Mouse (Mus musculus): ENCODE measurements around the gene Nrbf2.

Gene Nrbf2

GRCm38 (mm10) chr10:67297175-67297855 is 12.2 kb upstream of the Nrbf2 start:
- in situ Hi-C loops (cut with MboI; ENCODE audit: low pct_unique_long_range_greater_than_20kb in 1 of 2, low sequenced_read_pairs in 2 of 2, unreplicated experiment in 1 of 2), result no loop called here

DNA sequence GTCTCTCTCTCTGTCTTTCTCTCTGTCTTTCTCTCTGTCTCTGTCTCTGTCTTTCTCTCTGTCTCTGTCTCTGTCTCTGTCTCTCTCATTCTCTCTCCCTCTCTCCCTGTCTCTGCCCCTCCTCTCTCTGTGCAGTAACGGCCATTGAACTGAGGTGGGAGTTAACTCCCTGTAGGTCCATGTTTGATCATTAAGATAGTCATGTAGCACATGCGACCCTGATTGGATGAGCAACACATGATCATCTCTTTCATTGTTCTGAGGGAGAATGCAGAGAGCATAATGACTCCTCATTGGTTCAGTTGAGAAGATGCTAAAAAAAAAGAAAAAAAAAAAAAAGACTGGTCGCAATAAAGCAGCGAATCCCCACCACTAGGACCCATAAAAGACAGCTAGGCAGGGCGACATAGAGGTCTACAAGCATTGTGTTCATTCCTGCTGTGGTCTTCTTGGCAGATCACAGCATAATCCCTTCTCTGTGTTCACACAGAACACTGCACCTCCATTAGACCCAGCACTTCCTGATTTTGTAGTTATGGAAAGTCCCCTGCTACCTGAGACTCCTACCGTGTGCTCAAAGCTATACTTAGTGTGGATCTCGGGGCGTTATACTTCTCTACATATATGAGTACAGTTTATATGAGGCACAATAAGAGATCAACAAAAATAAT is 11.5 kb upstream of the Nrbf2 start:
- in situ Hi-C loops (cut with MboI; ENCODE audit: low pct_unique_long_range_greater_than_20kb in 1 of 2, low sequenced_read_pairs in 2 of 2, unreplicated experiment in 1 of 2), result no loop called here

GRCm38 (mm10) chr10:67295938-67296466 is 10.9 kb upstream of the Nrbf2 start:
- in situ Hi-C loops (cut with MboI; ENCODE audit: low pct_unique_long_range_greater_than_20kb in 1 of 2, low sequenced_read_pairs in 2 of 2, unreplicated experiment in 1 of 2), result no loop called here

DNA sequence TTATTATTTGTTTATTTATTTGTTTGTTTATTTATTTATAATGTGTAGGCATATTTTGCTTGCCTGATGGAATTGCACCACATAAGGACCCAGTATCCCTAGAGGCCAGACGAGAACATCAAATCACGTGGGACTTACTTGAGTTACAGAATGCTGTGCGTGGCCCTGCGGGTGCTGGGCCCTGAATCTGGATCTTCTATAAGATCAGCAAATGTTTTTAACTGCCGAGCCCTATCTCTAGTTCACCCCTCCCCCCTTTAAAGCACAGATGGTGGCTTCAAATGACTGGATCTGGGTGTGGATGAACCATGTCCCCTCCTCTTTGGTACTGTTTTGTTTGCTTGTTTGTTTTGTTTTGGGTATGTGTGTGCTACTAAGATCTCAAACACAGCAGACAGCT is 10.2 kb upstream of the Nrbf2 start:
- in situ Hi-C loops (cut with MboI; ENCODE audit: low pct_unique_long_range_greater_than_20kb in 1 of 2, low sequenced_read_pairs in 2 of 2, unreplicated experiment in 1 of 2), result no loop called here

GRCm38 (mm10) chr10:67291087-67291486 is 6.0 kb upstream of the Nrbf2 start:
- in situ Hi-C loops (cut with MboI; ENCODE audit: low pct_unique_long_range_greater_than_20kb in 1 of 2, low sequenced_read_pairs in 2 of 2, unreplicated experiment in 1 of 2), result no loop called here

- in situ Hi-C loops (cut with MboI; ENCODE audit: low pct_unique_long_range_greater_than_20kb in 1 of 2, low sequenced_read_pairs in 2 of 2, unreplicated experiment in 1 of 2), result no loop called here
Observed at GRCm38 (mm10) chr10:67290622-67291021, 5.5 kb upstream of the Nrbf2 start.

- in situ Hi-C loops (cut with MboI; ENCODE audit: low pct_unique_long_range_greater_than_20kb in 1 of 2, low sequenced_read_pairs in 2 of 2, unreplicated experiment in 1 of 2), result no loop called here
Observed at GRCm38 (mm10) chr10:67287877-67288276, 2.8 kb upstream of the Nrbf2 start.

DNA sequence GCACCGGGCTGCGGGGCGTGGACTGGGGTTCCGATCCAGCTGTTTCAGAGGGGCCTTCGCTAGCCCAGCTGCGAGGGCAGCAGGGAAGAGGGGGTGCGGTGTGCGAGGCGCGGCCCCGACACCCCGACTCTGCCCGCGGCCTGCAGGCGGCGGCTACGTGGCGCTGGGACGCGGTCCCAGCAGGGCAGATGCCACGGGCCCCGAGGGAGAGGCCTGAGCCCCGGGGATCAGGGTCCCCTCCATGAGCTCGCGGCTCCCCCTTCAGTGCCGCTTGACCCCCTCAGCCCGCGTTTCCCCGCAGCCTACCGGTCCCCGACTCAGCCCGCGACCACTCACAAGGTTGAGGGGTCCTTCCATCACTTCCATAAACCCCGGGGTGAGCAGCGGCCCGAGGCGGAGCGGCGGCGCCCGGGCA is 337 bp downstream of the Nrbf2 start:
- in situ Hi-C loops (cut with MboI; ENCODE audit: low pct_unique_long_range_greater_than_20kb in 1 of 2, low sequenced_read_pairs in 2 of 2, unreplicated experiment in 1 of 2), result no loop called here

- in situ Hi-C loops (cut with MboI; ENCODE audit: low pct_unique_long_range_greater_than_20kb in 1 of 2, low sequenced_read_pairs in 2 of 2, unreplicated experiment in 1 of 2), result no loop called here
Observed at GRCm38 (mm10) chr10:67284311-67284710, 794 bp downstream of the Nrbf2 start.

DNA sequence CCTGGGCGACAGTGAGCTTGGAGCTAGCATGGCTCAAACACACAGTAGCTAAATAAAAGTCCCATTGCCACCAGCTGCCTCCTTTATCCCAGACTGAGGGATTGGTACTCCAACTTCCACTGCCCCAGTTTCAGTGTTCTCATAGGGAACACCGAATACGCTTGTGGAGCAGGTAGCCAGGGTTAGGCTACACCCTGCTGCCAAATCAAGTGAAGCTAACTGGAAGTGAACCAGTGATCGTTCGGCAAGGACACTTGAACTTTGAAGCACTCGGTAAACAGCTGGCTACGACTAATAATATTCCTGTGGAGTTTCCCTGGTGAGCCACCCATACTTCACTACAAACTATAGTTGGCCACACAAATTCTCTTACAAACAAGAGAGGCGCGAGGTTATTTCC is 1.6 kb downstream of the Nrbf2 start:
- in situ Hi-C loops (cut with MboI; ENCODE audit: low pct_unique_long_range_greater_than_20kb in 1 of 2, low sequenced_read_pairs in 2 of 2, unreplicated experiment in 1 of 2), result no loop called here

DNA sequence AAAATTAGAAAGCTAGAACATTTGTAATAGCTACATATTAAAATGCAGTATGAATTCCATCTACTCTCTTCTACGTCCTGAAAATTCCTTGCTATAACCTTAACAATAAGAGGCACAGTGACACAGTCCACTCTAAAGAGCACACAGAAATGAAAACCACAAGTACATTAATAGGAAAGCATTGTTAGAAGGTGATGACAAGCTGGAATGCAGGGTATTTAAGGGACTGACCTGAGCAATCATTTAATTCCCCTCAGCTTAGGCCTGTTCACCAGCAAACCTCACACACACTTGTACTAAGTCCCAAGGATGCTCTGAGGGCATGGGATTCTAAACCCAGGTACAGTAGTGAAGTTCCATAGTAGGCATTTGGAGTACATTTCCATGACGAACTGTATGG is 2.6 kb downstream of the Nrbf2 start:
- in situ Hi-C loops (cut with MboI; ENCODE audit: low pct_unique_long_range_greater_than_20kb in 1 of 2, low sequenced_read_pairs in 2 of 2, unreplicated experiment in 1 of 2), result no loop called here

GRCm38 (mm10) chr10:67281852-67282251 is 3.3 kb downstream of the Nrbf2 start:
- in situ Hi-C loops (cut with MboI; ENCODE audit: low pct_unique_long_range_greater_than_20kb in 1 of 2, low sequenced_read_pairs in 2 of 2, unreplicated experiment in 1 of 2), result no loop called here

DNA sequence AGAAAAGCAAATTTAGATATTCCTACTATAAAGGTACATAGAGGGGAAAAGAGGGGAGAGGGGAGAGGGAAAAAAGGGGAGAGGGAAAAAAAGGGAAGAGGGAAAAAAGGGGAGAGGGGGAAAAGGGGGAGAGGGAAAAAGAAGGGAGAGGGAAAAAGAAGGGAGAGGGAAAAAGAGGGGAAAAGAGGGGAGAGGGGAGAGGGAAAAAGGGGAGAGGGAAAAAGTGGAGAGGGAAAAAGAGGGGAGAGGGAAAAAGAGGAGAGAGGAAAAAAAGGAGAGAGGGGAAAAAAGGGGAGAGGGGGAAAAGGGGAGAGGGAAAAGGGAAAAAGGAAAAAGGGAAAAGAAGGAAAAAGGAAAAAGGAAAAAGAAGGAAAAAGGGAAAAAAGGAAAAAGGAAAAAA is 9.2 kb downstream of the Nrbf2 start:
- in situ Hi-C loops (cut with MboI; ENCODE audit: low pct_unique_long_range_greater_than_20kb in 1 of 2, low sequenced_read_pairs in 2 of 2, unreplicated experiment in 1 of 2), result no loop called here

- in situ Hi-C loops (cut with MboI; ENCODE audit: low pct_unique_long_range_greater_than_20kb in 1 of 2, low sequenced_read_pairs in 2 of 2, unreplicated experiment in 1 of 2), result no loop called here
Observed at GRCm38 (mm10) chr10:67264852-67265251, 20.3 kb downstream of the Nrbf2 start.

DNA sequence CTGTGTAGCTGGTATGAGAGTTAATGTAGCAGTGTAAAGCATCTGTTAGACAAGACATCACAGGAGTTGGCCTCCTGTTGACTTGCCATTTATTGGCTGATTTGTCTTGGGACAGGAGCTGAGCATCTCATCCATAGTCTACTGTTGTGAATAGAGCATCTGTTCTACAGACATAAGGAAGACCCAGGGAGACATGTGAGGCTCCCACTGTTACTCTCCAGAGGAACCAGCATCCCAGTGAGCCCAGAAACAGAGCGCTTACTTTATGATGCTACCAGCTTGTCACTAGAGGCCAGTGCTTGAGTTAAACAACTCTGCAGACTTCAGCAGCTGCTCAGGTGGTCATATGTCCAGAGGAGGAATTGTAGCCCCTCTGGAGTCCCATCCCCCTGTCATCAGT is 32.0 kb downstream of the Nrbf2 start:
- in situ Hi-C loops (cut with MboI; ENCODE audit: low pct_unique_long_range_greater_than_20kb in 1 of 2, low sequenced_read_pairs in 2 of 2, unreplicated experiment in 1 of 2), result no loop called here

- in situ Hi-C loops (cut with MboI; ENCODE audit: low pct_unique_long_range_greater_than_20kb in 1 of 2, low sequenced_read_pairs in 2 of 2, unreplicated experiment in 1 of 2), result no loop called here
Observed at GRCm38 (mm10) chr10:67252353-67252752, 32.8 kb downstream of the Nrbf2 start.

GRCm38 (mm10) chr10:67250846-67251245 is 34.3 kb downstream of the Nrbf2 start:
- in situ Hi-C loops (cut with MboI; ENCODE audit: low pct_unique_long_range_greater_than_20kb in 1 of 2, low sequenced_read_pairs in 2 of 2, unreplicated experiment in 1 of 2), result no loop called here

- in situ Hi-C loops (cut with MboI; ENCODE audit: low pct_unique_long_range_greater_than_20kb in 1 of 2, low sequenced_read_pairs in 2 of 2, unreplicated experiment in 1 of 2), result no loop called here
Observed at GRCm38 (mm10) chr10:67249486-67249885, 35.6 kb downstream of the Nrbf2 start.

- in situ Hi-C loops (cut with MboI; ENCODE audit: low pct_unique_long_range_greater_than_20kb in 1 of 2, low sequenced_read_pairs in 2 of 2, unreplicated experiment in 1 of 2), result no loop called here
Observed at GRCm38 (mm10) chr10:67247145-67247544, 38.0 kb downstream of the Nrbf2 start.

DNA sequence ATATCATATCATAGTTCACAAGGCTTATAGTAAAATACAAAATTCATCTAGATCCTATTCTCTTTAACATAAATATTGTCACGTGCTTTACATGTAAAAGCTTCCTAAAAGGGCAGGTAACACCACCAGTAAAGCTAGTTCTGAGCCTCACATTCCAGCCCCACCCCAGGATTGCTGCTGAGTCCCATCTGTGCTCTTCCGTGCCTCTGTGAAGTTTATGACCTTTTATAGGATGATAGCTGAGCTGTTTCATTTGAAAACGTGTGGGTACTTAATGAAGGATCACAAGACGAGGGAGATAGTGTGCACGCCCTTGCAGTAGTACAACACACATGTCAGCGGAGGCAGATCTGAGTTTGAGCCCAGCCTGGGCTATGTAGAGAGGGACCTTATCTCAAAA is 54.7 kb downstream of the Nrbf2 start:
- in situ Hi-C loops (cut with MboI; ENCODE audit: low pct_unique_long_range_greater_than_20kb in 1 of 2, low sequenced_read_pairs in 2 of 2, unreplicated experiment in 1 of 2), result no loop called here
